Mouse (Mus musculus) neural tube, embryonic 13.5 days (tissue): ENCODE data around the gene Fndc3a. TPM values are rescaled to one million over a fixed set of nuclear protein-coding genes. Genes with fewer than 3 reads are reported as not detected.
A peak's percentile ranks its signal among the peaks of the same experiment; 100 is the strongest.

ENCODE experiments used
- ATAC-seq: fragments of 200-750 bp; cut with Nextera tagmentation; 2 replicates; pipeline ENCODE4 v1.8.0; 2017; ENCODE audit warnings: low read depth, mild to moderate bottlenecking, moderate TSS enrichment, moderate library complexity
- H3K27ac ChIP-seq: fragments of 300-500 bp; sonication (generic); replicated peaks from 2 replicates; pipeline ENCODE4 v1.5.1; 2015; ENCODE audit warnings: moderate library complexity, mild to moderate bottlenecking, inconsistent platforms
- H3K27me3 ChIP-seq: fragments of 300-500 bp; sonication (generic); 2 replicates; pipeline ENCODE4 v1.6.1; 2015; ENCODE audit warnings: mild to moderate bottlenecking, inconsistent platforms
- H3K36me3 ChIP-seq: fragments of 300-500 bp; sonication (generic); 2 replicates; pipeline ENCODE4 v1.6.1; 2015; ENCODE audit warnings: mild to moderate bottlenecking, inconsistent platforms
- H3K4me1 ChIP-seq: fragments of 300-500 bp; sonication (generic); replicated peaks from 2 replicates; pipeline ENCODE4 v1.6.1; 2015; ENCODE audit warnings: inconsistent platforms
- H3K4me2 ChIP-seq: fragments of 300-500 bp; sonication (generic); 2 replicates; pipeline ENCODE4 v1.6.1; 2015; ENCODE audit warnings: inconsistent platforms, mild to moderate bottlenecking, moderate library complexity
- H3K4me3 ChIP-seq: fragments of 300-500 bp; sonication (generic); 2 replicates; pipeline ENCODE4 v1.5.1; 2015; ENCODE audit warnings: mild to moderate bottlenecking, inconsistent platforms
- H3K9ac ChIP-seq: fragments of 300-500 bp; sonication (generic); 2 replicates; pipeline ENCODE4 v1.6.1; 2015; ENCODE audit warnings: moderate library complexity, mild to moderate bottlenecking, inconsistent platforms
- H3K9me3 ChIP-seq: fragments of 300-500 bp; sonication (generic); 2 replicates; pipeline ENCODE4 v1.6.1; 2016; ENCODE audit warnings: inconsistent platforms
- WGBS: fragments of 180-500 bp; shearing (Covaris S2); methylation state at CpG from one replicate; pipeline ENCODE4 v1.1.7; 2015; 5-methylcytosine and 5-hydroxymethylcytosine counted together
- polyA plus RNA-seq: library from polyadenylated mRNA; unstranded; fragments of >200 nt; fragmentation: Nextera tagmentation; extraction: Ambion mirVana; gene quantifications from 2 replicates; pipeline ENCODE4 v1.2.1, GENCODE M21; 2015

Gene Fndc3a
- polyA plus RNA-seq, 1 experiment from 2014 or later = 48.0 TPM

GRCm38 (mm10) chr14:72589415-72589814 is 120.4 kb downstream of the Fndc3a start:
- Histone ChIP-seq H3K9me3 (no peaks in the 10 kb centered on the region), H3K36me3 (peaks cover 28% of the 10 kb centered on the region), H3K27ac (no peak overlapping the region), H3K27me3 (no peaks in the 10 kb centered on the region), H3K9ac (no peak overlapping the region), H3K4me3 (no peak overlapping the region), H3K4me1 (no peaks in the 10 kb centered on the region), H3K4me2 (no peak overlapping the region)
- 95% methylated on average over 4 of the region's 4 CpGs for WGBS
- no peak for ATAC-seq

- no peak overlapping the region for H3K9ac ChIP-seq
- H3K27me3 ChIP-seq = no peaks in the 10 kb centered on the region
- no peaks in the 10 kb centered on the region for H3K4me1 ChIP-seq
- 68% methylated on average over 6 of the region's 6 CpGs for WGBS
- no peaks in the 10 kb centered on the region for H3K9me3 ChIP-seq
- H3K4me2 ChIP-seq = no peak overlapping the region
- no peak overlapping the region for H3K4me3 ChIP-seq
- ATAC-seq = no peak
- H3K36me3 ChIP-seq = peaks cover 32% of the 10 kb centered on the region
- no peak overlapping the region for H3K27ac ChIP-seq
Observed at GRCm38 (mm10) chr14:72582979-72583378, 126.8 kb downstream of the Fndc3a start.

- 95% methylated on average over 3 of the region's 3 CpGs for WGBS
Observed at GRCm38 (mm10) chr14:72580991-72581390, 128.8 kb downstream of the Fndc3a start.

GRCm38 (mm10) chr14:72576283-72576682 is 133.5 kb downstream of the Fndc3a start:
- no peaks in the 10 kb centered on the region for H3K4me1 ChIP-seq
- peaks cover 48% of the 10 kb centered on the region for H3K36me3 ChIP-seq
- 92% methylated on average over 3 of the region's 3 CpGs for WGBS
- no peak overlapping the region for H3K27ac ChIP-seq
- H3K4me2 ChIP-seq = no peak overlapping the region
- H3K27me3 ChIP-seq = no peaks in the 10 kb centered on the region
- H3K9ac ChIP-seq = no peak overlapping the region
- H3K9me3 ChIP-seq = no peaks in the 10 kb centered on the region
- no peak for ATAC-seq
- H3K4me3 ChIP-seq = no peak overlapping the region

More at GRCm38 (mm10) chr14:72580991-72581390, 128.8 kb downstream of the Fndc3a start:
- H3K4me2 ChIP-seq = no peak overlapping the region
- H3K36me3 ChIP-seq = peaks cover 29% of the 10 kb centered on the region
- no peak overlapping the region for H3K4me3 ChIP-seq
- no peak for ATAC-seq
- no peak overlapping the region for H3K27ac ChIP-seq
- no peaks in the 10 kb centered on the region for H3K27me3 ChIP-seq
- H3K9ac ChIP-seq = no peak overlapping the region
- H3K9me3 ChIP-seq = no peaks in the 10 kb centered on the region
- H3K4me1 ChIP-seq = no peaks in the 10 kb centered on the region

- no peak overlapping the region for H3K9ac ChIP-seq
- H3K9me3 ChIP-seq = no peaks in the 10 kb centered on the region
- H3K4me1 ChIP-seq = no peaks in the 10 kb centered on the region
- no peak overlapping the region for H3K4me3 ChIP-seq
- peaks cover 68% of the 10 kb centered on the region for H3K36me3 ChIP-seq
- H3K27me3 ChIP-seq = no peaks in the 10 kb centered on the region
- WGBS = 88% methylated on average over 1 of the region's 1 CpGs
- no peak overlapping the region for H3K4me2 ChIP-seq
- no peak overlapping the region for H3K27ac ChIP-seq
- ATAC-seq = no peak
Observed at GRCm38 (mm10) chr14:72563941-72564340, 145.9 kb downstream of the Fndc3a start.

GRCm38 (mm10) chr14:72558795-72559194 is 151.0 kb downstream of the Fndc3a start:
- 83% methylated on average over 5 of the region's 5 CpGs for WGBS
- no peaks in the 10 kb centered on the region for H3K27me3 ChIP-seq
- no peaks in the 10 kb centered on the region for H3K4me1 ChIP-seq
- no peaks in the 10 kb centered on the region for H3K9me3 ChIP-seq
- no peak overlapping the region for H3K4me3 ChIP-seq
- H3K9ac ChIP-seq = no peak overlapping the region
- no peak overlapping the region for H3K27ac ChIP-seq
- ATAC-seq = no peak
- peaks cover 72% of the 10 kb centered on the region for H3K36me3 ChIP-seq
- no peak overlapping the region for H3K4me2 ChIP-seq

GRCm38 (mm10) chr14:72555846-72556245 is 154.0 kb downstream of the Fndc3a start:
- H3K4me1 ChIP-seq = no peaks in the 10 kb centered on the region
- H3K27me3 ChIP-seq = no peaks in the 10 kb centered on the region
- no peak overlapping the region for H3K27ac ChIP-seq
- H3K9ac ChIP-seq = no peak overlapping the region
- H3K9me3 ChIP-seq = no peaks in the 10 kb centered on the region
- WGBS = 73% methylated on average over 1 of the region's 1 CpGs
- ATAC-seq = no peak
- peaks cover 78% of the 10 kb centered on the region for H3K36me3 ChIP-seq
- no peak overlapping the region for H3K4me3 ChIP-seq
- H3K4me2 ChIP-seq = no peak overlapping the region

GRCm38 (mm10) chr14:72536392-72537017 is 173.3 kb downstream of the Fndc3a start:
- no peak for ATAC-seq
- no peaks in the 10 kb centered on the region for H3K9me3 ChIP-seq
- H3K27me3 ChIP-seq = peaks cover 27% of the 10 kb centered on the region
- peaks cover 37% of the 10 kb centered on the region for H3K36me3 ChIP-seq
- H3K27ac ChIP-seq = no peak overlapping the region
- H3K4me1 ChIP-seq = peaks cover 14% of the 10 kb centered on the region
- no peak overlapping the region for H3K9ac ChIP-seq
- H3K4me2 ChIP-seq = no peak overlapping the region
- no peak overlapping the region for H3K4me3 ChIP-seq
- WGBS = 93% methylated on average over 5 of the region's 5 CpGs

- peaks cover 12% of the 10 kb centered on the region for H3K36me3 ChIP-seq
- H3K27ac ChIP-seq = no peak overlapping the region
- no peak overlapping the region for H3K9ac ChIP-seq
- H3K27me3 ChIP-seq = peaks cover 52% of the 10 kb centered on the region
- no peak for ATAC-seq
- H3K4me3 ChIP-seq = no peak overlapping the region
- peaks cover 14% of the 10 kb centered on the region for H3K4me1 ChIP-seq
- no peak overlapping the region for H3K4me2 ChIP-seq
- H3K9me3 ChIP-seq = no peaks in the 10 kb centered on the region
- 85% methylated on average over 7 of the region's 7 CpGs for WGBS
Observed at GRCm38 (mm10) chr14:72533862-72534261, 175.9 kb downstream of the Fndc3a start.

GRCm38 (mm10) chr14:72532028-72532917 is 177.5 kb downstream of the Fndc3a start:
- Histone ChIP-seq H3K4me1 (peaks cover 14% of the 10 kb centered on the region), H3K36me3 (peaks cover 7% of the 10 kb centered on the region), H3K27me3 (peaks cover 56% of the 10 kb centered on the region), H3K9ac (peak overlapping the region; percentile 62), H3K4me2 (peak overlapping the region; percentile 75), H3K27ac (no peak overlapping the region), H3K4me3 (peak overlapping the region; percentile 43), H3K9me3 (no peaks in the 10 kb centered on the region)
- ATAC-seq = peak; percentile 90
- 3% methylated on average over 54 of the region's 54 CpGs for WGBS

GRCm38 (mm10) chr14:72527126-72527525 is 182.7 kb downstream of the Fndc3a start:
- 45% methylated on average over 1 of the region's 1 CpGs for WGBS
- Histone ChIP-seq H3K4me3 (no peak overlapping the region), H3K4me1 (peaks cover 6% of the 10 kb centered on the region), H3K27ac (no peak overlapping the region), H3K36me3 (no peaks in the 10 kb centered on the region), H3K9ac (no peak overlapping the region), H3K4me2 (no peak overlapping the region), H3K27me3 (peaks cover 35% of the 10 kb centered on the region), H3K9me3 (no peaks in the 10 kb centered on the region)
- no peak for ATAC-seq

GRCm38 (mm10) chr14:72519561-72519960 is 190.2 kb downstream of the Fndc3a start:
- Histone ChIP-seq H3K4me2 (no peak overlapping the region), H3K36me3 (no peaks in the 10 kb centered on the region), H3K4me1 (no peaks in the 10 kb centered on the region), H3K4me3 (no peak overlapping the region), H3K27ac (no peak overlapping the region), H3K9ac (no peak overlapping the region), H3K27me3 (no peaks in the 10 kb centered on the region), H3K9me3 (no peaks in the 10 kb centered on the region)
- whole genome bisulfite sequencing = 64% methylated on average over 2 of the region's 2 CpGs
- ATAC-seq = no peak
